Mouse (Mus musculus) heart, adult 2 months (tissue): ENCODE data around the gene 4930402F06Rik. TPM values are rescaled to one million over a fixed set of nuclear protein-coding genes. Genes with fewer than 3 reads are reported as not detected.

Experiments
- DNase-seq, 2 experiments: peaks; one replicate each; pipeline ENCODE4 v3.0.0; 2021
- H3K27ac ChIP-seq: fragments of 200-600 bp; 2 replicates; pipeline ENCODE4 v1.8.1; 2022
- H3K27me3 ChIP-seq: fragments of 200-500 bp; 2 replicates; pipeline ENCODE4 v1.6.1; 2012; ENCODE audit warnings: mild to moderate bottlenecking, low read length, inconsistent platforms, mixed read lengths; ENCODE audit not compliant: control insufficient read depth, insufficient read depth
- H3K36me3 ChIP-seq: fragments of 200-500 bp; 2 replicates; pipeline ENCODE4 v1.6.1; 2012; ENCODE audit warnings: low read length, inconsistent platforms; ENCODE audit not compliant: control insufficient read depth, insufficient read depth
- H3K4me1 ChIP-seq: fragments of 200-500 bp; 2 replicates; pipeline ENCODE4 v1.6.1; 2011; ENCODE audit warnings: low read length; ENCODE audit not compliant: control insufficient read depth, insufficient read depth
- H3K4me3 ChIP-seq: fragments of 200-600 bp; 2 replicates; pipeline ENCODE4 v1.8.1; 2022
- H3K79me2 ChIP-seq: fragments of 200-500 bp; replicated peaks from 2 replicates; pipeline ENCODE4 v1.6.1; 2012; ENCODE audit warnings: mild to moderate bottlenecking, inconsistent platforms, low read length, moderate library complexity, mixed read lengths; ENCODE audit not compliant: control insufficient read depth, insufficient read depth
- H3K9ac ChIP-seq: fragments of 200-500 bp; 2 replicates; pipeline ENCODE4 v1.6.1; 2012; ENCODE audit warnings: low read depth, mild to moderate bottlenecking, control low read depth, inconsistent platforms, low read length, mixed read lengths
- CTCF ChIP-seq: fragments of 200-600 bp; IDR thresholded peaks from 2 replicates; pipeline ENCODE4 v1.8.1; 2022; ENCODE audit warnings: antibody characterized with exemption, mild to moderate bottlenecking, moderate library complexity
- EP300 ChIP-seq: fragments of 200-500 bp; IDR thresholded peaks from 2 replicates; pipeline ENCODE4 v1.6.1; 2011; ENCODE audit warnings: low read depth, low read length, control low read depth; ENCODE audit not compliant: insufficient read depth
- POLR2A ChIP-seq: fragments of 200-500 bp; IDR thresholded peaks from 2 replicates; pipeline ENCODE4 v1.6.1; 2011; ENCODE audit warnings: mild to moderate bottlenecking, low read depth, low read length, control low read depth; ENCODE audit not compliant: insufficient read depth
- WGBS: fragments of 180-500 bp; shearing (Covaris S2); methylation state at CpG from one replicate; pipeline ENCODE4 v1.1.7; 2018; 5-methylcytosine and 5-hydroxymethylcytosine counted together
- intact Hi-C: fragments of 180-260 bp; cut with DNase I; formaldehyde crosslinking; loops from one replicate; pipeline ENCODE4 v1.15.1; 2025
- polyA plus RNA-seq: library from polyadenylated mRNA; depleted of rRNA; stranded (reverse); fragments of >200 nt; gene quantifications from 2 replicates; pipeline ENCODE4 v1.2.3, GENCODE M21; 2012
- total RNA-seq, 2 experiments: library from RNA; stranded (reverse); gene quantifications; 2 replicates each; pipeline ENCODE4 v1.2.3; 2021

Gene 4930402F06Rik
- total and polyA plus RNA-seq, 3 experiments: not detected

- peak in 1 of 2 experiments; percentile 77 for DNase-seq
- intact Hi-C loops: loop anchor here (1.0 to 2.0 kb wide), 2 partner anchors 14 to 76 kb away; no protein-coding TSS in a partner anchor
- H3K9ac ChIP-seq: peak overlapping the region; percentile 57
- H3K4me1 ChIP-seq: peaks cover 18% of the 10 kb centered on the region
- peak overlapping the region; percentile 58 for H3K4me3 ChIP-seq
- no peaks in the 10 kb centered on the region for H3K79me2 ChIP-seq
- TF ChIP-seq EP300: peak; percentile 88; the same call in 1 of the 2 replicates
- no peak for TF ChIP-seq CTCF
- TF ChIP-seq POLR2A: peak; percentile 70
- H3K36me3 ChIP-seq: no peaks in the 10 kb centered on the region
- WGBS: 31% methylated on average over 7 of the region's 7 CpGs
- H3K27me3 ChIP-seq: no peaks in the 10 kb centered on the region
- H3K27ac ChIP-seq: peak overlapping the region; percentile 89
These were observed 35.5 kb upstream of the 4930402F06Rik start for GRCm38 (mm10) chr2:35432472-35432871.

GRCm38 (mm10) chr2:35432011-35432410, 35.0 kb upstream of the 4930402F06Rik start:
- DNase-seq: peak; percentile 38 to 52
- TF ChIP-seq CTCF: no peak
- H3K9ac ChIP-seq: peak overlapping the region; percentile 57
- H3K4me3 ChIP-seq: peak overlapping the region; percentile 58
- H3K79me2 ChIP-seq: no peaks in the 10 kb centered on the region
- H3K36me3 ChIP-seq: no peaks in the 10 kb centered on the region; the same call in 1 of the 2 replicates
- intact Hi-C loops: loop anchor here (1.0 to 2.0 kb wide), 2 partner anchors 14 to 77 kb away; no protein-coding TSS in a partner anchor
- WGBS: 15% methylated on average over 7 of the region's 7 CpGs
- H3K27ac ChIP-seq: peak overlapping the region; percentile 89
- H3K4me1 ChIP-seq: peaks cover 20% of the 10 kb centered on the region
- no peaks in the 10 kb centered on the region for H3K27me3 ChIP-seq

GRCm38 (mm10) chr2:35430806-35431205, 33.8 kb upstream of the 4930402F06Rik start:
- peak overlapping the region; percentile 89 for H3K27ac ChIP-seq
- peaks cover 25% of the 10 kb centered on the region for H3K4me1 ChIP-seq
- 64% methylated on average over 8 of the region's 8 CpGs for WGBS
- H3K36me3 ChIP-seq: peaks cover 7% of the 10 kb centered on the region
- intact Hi-C loops: no loop called here
- DNase-seq: peak in 1 of 2 experiments; percentile 37
- H3K79me2 ChIP-seq: no peaks in the 10 kb centered on the region
- peak overlapping the region; percentile 58 for H3K4me3 ChIP-seq
- no peaks in the 10 kb centered on the region for H3K27me3 ChIP-seq
- H3K9ac ChIP-seq: peak overlapping the region; percentile 2; the same call in 1 of the 2 replicates
- no peak for TF ChIP-seq CTCF
- 0 out of 2 replicates have a peak, but pooled peaks have one; percentile 52 for TF ChIP-seq EP300

- Histone ChIP-seq H3K27me3 (no peaks in the 10 kb centered on the region), H3K9ac (no peak overlapping the region), H3K36me3 (peaks cover 7% of the 10 kb centered on the region), H3K4me3 (no peak overlapping the region), H3K4me1 (peaks cover 20% of the 10 kb centered on the region), H3K79me2 (no peaks in the 10 kb centered on the region), H3K27ac (peak overlapping the region; percentile 26)
- TF ChIP-seq POLR2A: no peak
- no peak for TF ChIP-seq CTCF
- TF ChIP-seq EP300: no peak
- intact Hi-C loops: no loop called here
- 41% methylated on average over 4 of the region's 4 CpGs for WGBS
- DNase-seq: no peak
These were observed 31.8 kb upstream of the 4930402F06Rik start for GRCm38 (mm10) chr2:35428615-35429300.

- H3K4me1 ChIP-seq: peaks cover 12% of the 10 kb centered on the region
- peak overlapping the region; percentile 51 for H3K27ac ChIP-seq
- TF ChIP-seq CTCF (no peak), POLR2A (peak; percentile 47; the same call in 1 of the 2 replicates), EP300 (peak; percentile 94)
- H3K27me3 ChIP-seq: no peaks in the 10 kb centered on the region
- H3K4me3 ChIP-seq: peak overlapping the region; percentile 15; the same call in 1 of the 2 replicates
- WGBS: 37% methylated on average over 2 of the region's 2 CpGs
- DNase-seq: peak; percentile 61 to 74
- H3K9ac ChIP-seq: no peak overlapping the region
- no peaks in the 10 kb centered on the region for H3K79me2 ChIP-seq
- H3K36me3 ChIP-seq: peaks cover 11% of the 10 kb centered on the region
- intact Hi-C loops: no loop called here
These were observed 30.6 kb upstream of the 4930402F06Rik start for GRCm38 (mm10) chr2:35427559-35427958.

GRCm38 (mm10) chr2:35423711-35424339, 26.9 kb upstream of the 4930402F06Rik start:
- Histone ChIP-seq H3K4me3 (no peak overlapping the region), H3K27ac (no peak overlapping the region), H3K4me1 (peaks cover 12% of the 10 kb centered on the region), H3K9ac (no peak overlapping the region), H3K27me3 (no peaks in the 10 kb centered on the region), H3K79me2 (no peaks in the 10 kb centered on the region), H3K36me3 (peaks cover 11% of the 10 kb centered on the region)
- TF ChIP-seq EP300: no peak
- TF ChIP-seq CTCF: no peak
- TF ChIP-seq POLR2A: no peak
- no peak for DNase-seq
- intact Hi-C loops: no loop called here
- 98% methylated on average over 1 of the region's 1 CpGs for WGBS
